Mouse (Mus musculus): ENCODE results near the gene Prrxl1. TPM values are rescaled to one million over a fixed set of nuclear protein-coding genes. Genes with fewer than 3 reads are reported as not detected.

Prrxl1 gene
- polyA plus RNA-seq, 1 experiment from 2014 or later, result 53.8 TPM

- no peaks in the 10 kb centered on the region for H3K27me3 ChIP-seq (replicated peaks; ENCODE audit: control insufficient read depth, insufficient read depth, low read length)
- 15% methylated on average over 10 of the region's 10 CpGs for WGBS
- no peak overlapping the region for H3K4me3 ChIP-seq (ENCODE audit: low read length)
- no peak overlapping the region for H3K9ac ChIP-seq (ENCODE audit: low read depth, low read length)
- no peaks in the 10 kb centered on the region for H3K9me3 ChIP-seq (ENCODE audit: control insufficient read depth, low read length)
- no peaks in the 10 kb centered on the region for H3K4me1 ChIP-seq (ENCODE audit: control insufficient read depth, insufficient read depth, low read depth, low read length)
- H3K36me3 ChIP-seq (ENCODE audit: control insufficient read depth, insufficient read depth, low read length), result no peaks in the 10 kb centered on the region
- no peak overlapping the region for H3K27ac ChIP-seq (ENCODE audit: low read depth, low read length)
- ATAC-seq, result peak; percentile 69
- H3K4me2 ChIP-seq (ENCODE audit: low read length), result no peak overlapping the region
Observed at GRCm38 (mm10) chr14:32587013-32587784, 12.0 kb upstream of the Prrxl1 start.

DNA sequence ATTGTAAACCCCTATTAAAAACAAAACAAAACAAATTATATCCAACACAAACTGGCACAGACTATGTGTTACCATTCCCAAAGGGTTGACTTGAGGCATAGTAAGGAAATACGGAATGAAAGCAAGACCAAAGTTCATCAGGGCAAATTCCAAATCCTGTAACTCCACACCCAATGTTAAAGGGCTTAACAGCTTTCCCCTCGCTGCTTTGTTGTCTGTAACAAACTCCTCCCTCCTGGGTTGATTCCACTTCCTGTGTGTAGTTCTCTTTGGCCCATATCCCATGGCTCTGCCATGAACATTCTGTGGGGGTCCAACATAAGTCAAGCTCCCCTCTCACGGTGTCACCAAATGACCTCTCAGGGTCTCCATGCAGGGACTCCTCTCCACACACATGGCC lies 8.8 kb upstream of the Prrxl1 start:
- Histone ChIP-seq H3K4me3 (ENCODE audit: low read length) (no peak overlapping the region), H3K4me2 (ENCODE audit: low read length) (no peak overlapping the region), H3K36me3 (ENCODE audit: control insufficient read depth, insufficient read depth, low read length) (no peaks in the 10 kb centered on the region), H3K9me3 (ENCODE audit: control insufficient read depth, low read length) (no peaks in the 10 kb centered on the region), H3K9ac (ENCODE audit: low read depth, low read length) (no peak overlapping the region), H3K4me1 (ENCODE audit: control insufficient read depth, insufficient read depth, low read depth, low read length) (no peaks in the 10 kb centered on the region), H3K27me3 (replicated peaks; ENCODE audit: control insufficient read depth, insufficient read depth, low read length) (peaks cover 11% of the 10 kb centered on the region), H3K27ac (ENCODE audit: low read depth, low read length) (no peak overlapping the region)
- ATAC-seq, result no peak
- WGBS, result 67% methylated on average over 3 of the region's 3 CpGs

DNA sequence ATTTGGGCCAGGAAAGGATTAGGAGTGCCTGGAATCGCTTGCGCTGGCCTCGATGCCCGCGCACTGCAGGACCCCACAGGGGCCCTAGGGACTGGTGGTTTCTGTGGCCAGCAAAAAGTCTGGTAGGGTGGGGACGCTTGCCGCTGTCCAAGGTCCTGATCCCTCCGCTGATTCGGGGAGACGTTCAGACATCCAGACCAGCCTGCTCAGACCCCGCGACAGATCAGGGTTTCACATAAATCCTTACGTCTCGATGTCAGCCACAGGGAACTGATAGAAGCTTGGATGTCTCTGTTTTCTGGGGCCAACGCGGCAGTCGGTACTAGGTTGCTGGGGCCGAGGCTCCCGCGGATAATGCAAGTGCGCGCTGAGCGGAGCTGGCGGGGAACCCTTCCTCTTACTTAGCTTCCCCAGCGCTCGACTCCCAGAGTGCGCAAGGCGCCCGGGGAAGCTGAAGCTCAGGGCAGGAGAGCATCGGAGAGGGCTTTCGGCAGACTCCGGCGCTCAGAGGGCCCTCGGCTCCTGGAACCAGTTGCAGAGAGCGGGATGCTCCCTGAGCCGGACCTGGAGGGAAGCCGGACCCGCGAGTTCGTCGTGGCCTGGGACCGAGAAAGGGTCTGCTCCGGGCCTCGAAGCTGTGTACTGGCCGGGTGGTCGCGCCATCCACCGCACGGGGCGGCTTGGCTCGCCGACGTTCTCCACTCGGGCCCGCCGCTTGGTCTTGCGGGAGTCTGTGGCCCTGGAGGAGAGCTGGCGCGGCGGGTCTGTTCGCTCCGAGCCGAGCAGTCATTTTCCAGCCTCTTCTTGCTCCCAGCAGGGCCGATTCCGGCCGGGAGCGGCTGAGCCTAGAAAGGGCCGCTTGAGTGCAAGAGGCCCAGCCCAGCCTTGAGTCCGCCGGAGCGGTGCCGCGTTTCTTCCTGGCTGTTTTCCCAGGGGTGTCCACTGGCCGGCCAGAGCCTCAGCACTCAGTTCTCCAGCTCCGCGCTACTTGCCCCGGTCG lies 1.7 kb upstream of the Prrxl1 start:
- H3K4me3 ChIP-seq (ENCODE audit: low read length), result peak overlapping the region; percentile 29
- H3K4me2 ChIP-seq (ENCODE audit: low read length), result peak overlapping the region; percentile 56
- peak overlapping the region; percentile 57 for H3K9ac ChIP-seq (ENCODE audit: low read depth, low read length)
- no peak; the same call in 1 of the 2 replicates for ATAC-seq
- H3K4me1 ChIP-seq (ENCODE audit: control insufficient read depth, insufficient read depth, low read depth, low read length), result peaks cover 27% of the 10 kb centered on the region
- no peaks in the 10 kb centered on the region for H3K9me3 ChIP-seq (ENCODE audit: control insufficient read depth, low read length)
- H3K27me3 ChIP-seq (replicated peaks; ENCODE audit: control insufficient read depth, insufficient read depth, low read length), result peaks cover 38% of the 10 kb centered on the region
- under 1% methylated on average over 71 of the region's 78 CpGs for WGBS
- no peak overlapping the region for H3K27ac ChIP-seq (ENCODE audit: low read depth, low read length)
- H3K36me3 ChIP-seq (ENCODE audit: control insufficient read depth, insufficient read depth, low read length), result no peaks in the 10 kb centered on the region

GRCm38 (mm10) chr14:32598437-32599219 lies 579 bp upstream of the Prrxl1 start:
- peaks cover 43% of the 10 kb centered on the region for H3K27me3 ChIP-seq (replicated peaks; ENCODE audit: control insufficient read depth, insufficient read depth, low read length)
- WGBS, result 6% methylated on average over 23 of the region's 23 CpGs

GRCm38 (mm10) chr14:32600110-32600509 lies 903 bp downstream of the Prrxl1 start:
- H3K27me3 ChIP-seq (replicated peaks; ENCODE audit: control insufficient read depth, insufficient read depth, low read length), result peaks cover 38% of the 10 kb centered on the region
- H3K4me2 ChIP-seq (ENCODE audit: low read length), result peak overlapping the region; percentile 72
- H3K36me3 ChIP-seq (ENCODE audit: control insufficient read depth, insufficient read depth, low read length), result no peaks in the 10 kb centered on the region
- peak overlapping the region; percentile 41 for H3K4me3 ChIP-seq (ENCODE audit: low read length)
- H3K27ac ChIP-seq (ENCODE audit: low read depth, low read length), result no peak overlapping the region; the same call in 1 of the 2 replicates
- H3K9ac ChIP-seq (ENCODE audit: low read depth, low read length), result peak overlapping the region; percentile 48; the same call in 1 of the 2 replicates
- 5% methylated on average over 16 of the region's 16 CpGs for WGBS
- peaks cover 27% of the 10 kb centered on the region for H3K4me1 ChIP-seq (ENCODE audit: control insufficient read depth, insufficient read depth, low read depth, low read length)
- no peaks in the 10 kb centered on the region for H3K9me3 ChIP-seq (ENCODE audit: control insufficient read depth, low read length)
- ATAC-seq, result peak; percentile 22; the same call in 1 of the 2 replicates

More at GRCm38 (mm10) chr14:32598437-32599219, 579 bp upstream of the Prrxl1 start:
- Histone ChIP-seq H3K4me1 (ENCODE audit: control insufficient read depth, insufficient read depth, low read depth, low read length) (peaks cover 27% of the 10 kb centered on the region), H3K4me2 (ENCODE audit: low read length) (peak overlapping the region; percentile 72), H3K36me3 (ENCODE audit: control insufficient read depth, insufficient read depth, low read length) (no peaks in the 10 kb centered on the region), H3K4me3 (ENCODE audit: low read length) (peak overlapping the region; percentile 41; the same call in 1 of the 2 replicates), H3K27ac (ENCODE audit: low read depth, low read length) (no peak overlapping the region), H3K9ac (ENCODE audit: low read depth, low read length) (no peak overlapping the region), H3K9me3 (ENCODE audit: control insufficient read depth, low read length) (no peaks in the 10 kb centered on the region)
- peak; percentile 38; the same call in 1 of the 2 replicates for ATAC-seq

DNA sequence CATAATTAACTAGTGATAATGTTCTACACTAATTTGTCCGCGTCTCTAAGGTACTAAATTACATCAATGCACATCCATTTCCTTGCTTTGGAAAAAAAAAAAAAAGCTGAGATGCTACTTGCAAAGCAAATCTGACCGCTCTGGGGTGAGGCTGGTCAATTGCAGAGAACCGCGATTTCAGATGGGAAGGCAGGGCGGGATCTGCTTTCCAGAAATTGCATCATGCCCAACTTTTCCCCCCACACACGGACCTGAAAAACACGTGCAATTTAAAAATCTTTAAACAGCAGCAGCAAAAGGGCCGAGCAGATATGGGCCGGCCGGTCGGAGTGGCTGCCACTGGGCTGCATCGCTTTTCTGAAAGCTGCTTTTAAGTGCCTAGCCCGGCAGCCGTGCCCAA lies 6.3 kb downstream of the Prrxl1 start:
- H3K4me2 ChIP-seq (ENCODE audit: low read length), result peak overlapping the region; percentile 3; the same call in 1 of the 2 replicates
- WGBS, result 39% methylated on average over 15 of the region's 15 CpGs
- no peak overlapping the region for H3K4me3 ChIP-seq (ENCODE audit: low read length)
- no peaks in the 10 kb centered on the region for H3K9me3 ChIP-seq (ENCODE audit: control insufficient read depth, low read length)
- no peak overlapping the region for H3K9ac ChIP-seq (ENCODE audit: low read depth, low read length)
- peaks cover 3% of the 10 kb centered on the region; the same call in 1 of the 2 replicates for H3K4me1 ChIP-seq (ENCODE audit: control insufficient read depth, insufficient read depth, low read depth, low read length)
- H3K27ac ChIP-seq (ENCODE audit: low read depth, low read length), result no peak overlapping the region
- no peak for ATAC-seq
- H3K36me3 ChIP-seq (ENCODE audit: control insufficient read depth, insufficient read depth, low read length), result no peaks in the 10 kb centered on the region
- peaks cover 15% of the 10 kb centered on the region for H3K27me3 ChIP-seq (replicated peaks; ENCODE audit: control insufficient read depth, insufficient read depth, low read length)

- H3K4me3 ChIP-seq (ENCODE audit: low read length), result no peak overlapping the region
- WGBS, result 38% methylated on average over 8 of the region's 8 CpGs
- no peak overlapping the region for H3K9ac ChIP-seq (ENCODE audit: low read depth, low read length)
- peaks cover 3% of the 10 kb centered on the region; the same call in 1 of the 2 replicates for H3K4me1 ChIP-seq (ENCODE audit: control insufficient read depth, insufficient read depth, low read depth, low read length)
- H3K9me3 ChIP-seq (ENCODE audit: control insufficient read depth, low read length), result no peaks in the 10 kb centered on the region
- ATAC-seq, result no peak
- no peaks in the 10 kb centered on the region for H3K36me3 ChIP-seq (ENCODE audit: control insufficient read depth, insufficient read depth, low read length)
- no peak overlapping the region for H3K4me2 ChIP-seq (ENCODE audit: low read length)
- peaks cover 11% of the 10 kb centered on the region for H3K27me3 ChIP-seq (replicated peaks; ENCODE audit: control insufficient read depth, insufficient read depth, low read length)
- no peak overlapping the region for H3K27ac ChIP-seq (ENCODE audit: low read depth, low read length)
Observed at GRCm38 (mm10) chr14:32606316-32606715, 7.1 kb downstream of the Prrxl1 start.

GRCm38 (mm10) chr14:32609392-32609791 lies 10.2 kb downstream of the Prrxl1 start:
- ATAC-seq, result no peak

More at GRCm38 (mm10) chr14:32609392-32609791, 10.2 kb downstream of the Prrxl1 start:
- Histone ChIP-seq H3K4me3 (ENCODE audit: low read length) (no peak overlapping the region), H3K4me2 (ENCODE audit: low read length) (no peak overlapping the region), H3K9ac (ENCODE audit: low read depth, low read length) (no peak overlapping the region), H3K27me3 (replicated peaks; ENCODE audit: control insufficient read depth, insufficient read depth, low read length) (no peaks in the 10 kb centered on the region), H3K27ac (ENCODE audit: low read depth, low read length) (no peak overlapping the region), H3K9me3 (ENCODE audit: control insufficient read depth, low read length) (no peaks in the 10 kb centered on the region), H3K4me1 (ENCODE audit: control insufficient read depth, insufficient read depth, low read depth, low read length) (peaks cover 3% of the 10 kb centered on the region; the same call in 1 of the 2 replicates), H3K36me3 (ENCODE audit: control insufficient read depth, insufficient read depth, low read length) (no peaks in the 10 kb centered on the region)
- WGBS, result 25% methylated on average over 3 of the region's 3 CpGs
